Mouse (Mus musculus) testis, adult 2 months (tissue): ENCODE measurements around the gene Gramd1b.

Source experiments
- CTCF ChIP-seq: fragments of 200-500 bp; IDR thresholded peaks from 2 replicates; pipeline ENCODE4 v1.5.1; 2012; ENCODE audit warnings: low read depth, mild to moderate bottlenecking, inconsistent platforms, low read length, moderate library complexity; ENCODE audit not compliant: control insufficient read depth, insufficient read depth, insufficient replicate concordance
- POLR2A ChIP-seq: fragments of 200-500 bp; IDR thresholded peaks from 2 replicates; pipeline ENCODE4 v1.6.1; 2012; ENCODE audit warnings: low read depth, mild to moderate bottlenecking, inconsistent platforms, low read length, moderate library complexity; ENCODE audit not compliant: control insufficient read depth

- TF ChIP-seq CTCF (no peak), POLR2A (no peak)
Measured at GRCm38 (mm10) chr9:40412246-40412645, 118.9 kb downstream of the Gramd1b start.
